Mouse (Mus musculus) frontal cortex, postnatal 10 days (tissue): ENCODE data around the gene Qdpr.

Source experiments
- DNase-seq, 2 experiments: peaks; one replicate each; pipeline ENCODE4 v3.0.0; 2022; ENCODE audit warnings: low spot score in 2 of 2, mixed read lengths in 1 of 2

Qdpr gene

DNA sequence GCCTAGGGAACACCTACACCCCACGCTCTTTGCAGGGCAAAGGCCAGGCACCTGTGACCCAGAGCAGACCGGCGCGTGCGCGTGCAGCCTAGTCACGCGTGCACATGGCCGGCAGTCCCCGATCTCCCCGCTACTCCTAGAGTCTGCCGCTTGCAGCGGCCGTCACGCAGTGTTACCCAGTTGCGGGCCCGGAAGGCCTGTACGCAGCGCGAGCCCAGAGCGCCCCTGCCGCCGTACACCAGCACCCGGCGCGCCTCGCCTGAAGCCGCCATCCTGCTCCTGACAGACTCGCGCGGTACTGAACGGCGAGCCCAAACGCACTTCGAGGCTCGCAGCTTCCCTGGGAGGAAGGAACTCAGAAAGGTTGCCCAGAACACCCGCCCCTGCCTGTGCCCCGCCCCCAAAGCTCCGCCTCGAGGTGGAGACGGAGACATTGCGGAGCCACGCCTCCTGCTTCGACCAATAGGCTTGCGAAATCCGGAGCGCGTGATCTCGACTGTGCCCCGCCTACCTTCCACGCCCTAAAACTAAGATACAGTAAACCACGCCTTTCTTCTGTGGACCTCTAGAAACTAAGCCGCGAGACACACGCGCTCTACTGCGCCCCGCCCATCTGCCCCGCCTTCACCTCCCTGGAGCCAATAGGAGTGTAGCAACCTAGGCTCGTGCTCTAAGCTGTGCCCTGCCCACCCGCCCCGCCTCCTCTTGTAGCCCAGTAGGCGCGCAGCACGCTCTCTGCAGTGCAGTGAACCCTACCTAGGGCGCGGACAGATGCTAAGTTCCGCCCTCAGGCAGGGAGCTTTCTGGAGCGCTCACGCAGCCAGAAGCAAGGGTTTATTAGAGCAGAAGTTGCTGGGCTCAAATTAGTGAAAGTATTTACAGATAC lies at the start of gene Qdpr:
Gene Qdpr (minus strand): TSS at position 406 of the 886 bp plus-strand sequence.
- DNase-seq = peak; percentile 92 to 96

DNA sequence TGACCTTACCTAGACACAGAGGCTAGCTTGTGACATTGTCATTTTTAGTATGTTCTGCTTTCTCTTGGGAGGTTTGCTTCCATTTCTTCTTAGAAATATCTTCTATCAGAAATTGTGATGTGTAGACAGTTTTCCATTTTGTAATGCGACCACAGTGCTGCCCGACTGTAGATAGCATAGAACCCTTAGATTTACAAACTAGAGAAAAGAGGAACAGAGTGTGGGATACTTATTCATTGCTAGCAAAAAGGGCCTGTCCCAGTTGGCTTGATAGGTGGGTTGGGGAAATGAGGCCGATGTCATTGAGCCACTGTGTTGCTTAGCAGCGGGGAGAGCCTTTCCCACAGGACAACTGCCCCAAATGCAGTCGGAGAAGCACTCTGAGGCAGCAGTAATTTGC lies 47.5 kb upstream of the Qdpr start:
- no peak for DNase-seq

DNA sequence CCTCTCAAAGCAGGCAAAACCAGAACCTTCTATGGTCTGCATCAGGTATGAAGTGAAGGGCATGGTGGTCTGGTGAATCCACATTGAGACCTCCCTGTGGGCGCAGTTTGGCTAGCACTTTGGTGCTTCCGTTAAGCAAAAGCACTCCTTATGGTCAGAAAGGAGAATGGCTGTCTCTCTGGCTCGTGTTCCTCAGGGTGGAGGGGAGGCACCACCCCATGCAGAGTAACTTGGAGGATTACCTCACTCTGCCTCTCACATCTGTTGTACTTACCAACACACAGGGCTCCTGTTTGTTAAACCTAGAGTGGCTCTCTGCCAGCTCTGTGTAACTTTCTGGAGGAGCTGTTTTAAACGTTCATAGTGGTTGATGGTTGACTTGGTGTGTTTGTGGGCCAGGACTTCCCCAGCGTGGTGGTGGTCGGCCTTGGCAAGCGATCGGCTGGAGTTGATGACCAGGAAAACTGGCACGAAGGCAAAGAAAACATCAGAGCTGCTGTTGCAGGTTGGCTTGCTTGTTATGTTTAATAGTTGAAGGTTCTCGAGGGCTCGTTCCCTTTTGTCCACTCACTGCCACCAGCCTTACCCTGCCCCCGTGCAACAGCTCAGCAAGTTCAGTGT lies 47.0 kb upstream of the Qdpr start:
- no peak for DNase-seq

DNA sequence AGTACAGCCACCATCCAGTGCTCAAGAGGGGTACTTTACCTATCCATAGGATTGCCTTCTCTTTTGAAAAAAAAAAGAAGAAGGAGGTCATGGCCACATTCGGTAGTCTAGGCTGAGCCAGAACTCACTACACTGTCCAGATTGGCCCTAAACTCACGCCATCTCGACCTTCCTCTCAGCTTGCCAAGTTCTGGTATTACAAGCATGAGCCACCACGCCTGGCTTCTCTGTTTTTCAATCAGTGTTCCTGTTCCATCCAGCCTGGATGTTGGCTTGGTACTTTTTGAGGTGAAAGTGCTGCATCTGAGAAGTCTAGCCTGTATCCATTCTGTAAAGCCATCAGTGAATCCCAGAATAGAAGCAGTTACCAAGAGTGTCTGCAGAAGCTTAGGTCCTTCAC lies 46.4 kb upstream of the Qdpr start:
- no peak for DNase-seq

DNA sequence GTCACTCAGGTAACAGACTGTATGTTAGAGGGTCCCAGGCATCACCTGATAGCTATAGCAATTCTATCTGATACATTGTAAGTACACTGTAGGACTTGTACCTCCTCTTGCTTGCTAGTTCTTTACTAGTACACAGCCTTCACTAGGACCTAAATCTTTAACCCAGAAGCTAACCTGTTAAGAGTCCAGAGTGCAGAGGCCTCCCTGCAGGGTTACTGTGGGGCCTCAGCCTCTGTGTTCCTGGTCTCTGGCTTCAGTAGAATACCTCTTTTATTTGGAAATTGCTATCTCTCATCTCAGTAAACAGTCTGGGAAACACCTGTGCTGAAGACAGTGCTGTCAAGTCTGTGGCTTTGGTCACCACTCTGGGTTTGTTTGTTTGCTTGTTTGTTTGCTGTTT lies 46.0 kb upstream of the Qdpr start:
- no peak for DNase-seq

DNA sequence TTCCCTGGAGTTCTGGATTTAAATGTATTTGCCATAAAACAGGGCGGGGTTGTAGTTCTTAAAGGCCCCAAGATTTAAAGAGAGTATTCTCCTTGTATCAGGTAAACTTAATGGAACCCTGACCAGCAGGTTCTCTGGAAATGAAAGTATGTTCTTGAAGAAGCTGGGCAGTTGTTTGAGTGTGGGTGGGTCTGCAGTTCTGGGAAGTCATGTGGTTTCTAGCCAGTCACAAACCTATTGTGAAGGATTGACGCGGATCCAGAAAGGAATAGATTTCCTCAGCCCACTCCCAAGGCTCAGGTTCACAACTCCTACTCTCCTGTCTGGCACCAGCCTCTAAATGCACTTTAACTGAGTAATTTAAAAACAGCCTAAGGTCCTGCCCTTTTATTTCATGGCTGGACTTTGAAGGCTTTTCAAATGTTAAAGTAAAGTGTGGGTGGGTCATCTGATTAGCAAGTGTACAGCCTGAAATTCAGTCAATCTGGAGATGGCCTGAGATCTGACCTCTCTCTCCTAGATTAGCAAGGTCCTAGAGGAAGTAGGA lies 45.5 kb upstream of the Qdpr start:
- DNase-seq = no peak

DNA sequence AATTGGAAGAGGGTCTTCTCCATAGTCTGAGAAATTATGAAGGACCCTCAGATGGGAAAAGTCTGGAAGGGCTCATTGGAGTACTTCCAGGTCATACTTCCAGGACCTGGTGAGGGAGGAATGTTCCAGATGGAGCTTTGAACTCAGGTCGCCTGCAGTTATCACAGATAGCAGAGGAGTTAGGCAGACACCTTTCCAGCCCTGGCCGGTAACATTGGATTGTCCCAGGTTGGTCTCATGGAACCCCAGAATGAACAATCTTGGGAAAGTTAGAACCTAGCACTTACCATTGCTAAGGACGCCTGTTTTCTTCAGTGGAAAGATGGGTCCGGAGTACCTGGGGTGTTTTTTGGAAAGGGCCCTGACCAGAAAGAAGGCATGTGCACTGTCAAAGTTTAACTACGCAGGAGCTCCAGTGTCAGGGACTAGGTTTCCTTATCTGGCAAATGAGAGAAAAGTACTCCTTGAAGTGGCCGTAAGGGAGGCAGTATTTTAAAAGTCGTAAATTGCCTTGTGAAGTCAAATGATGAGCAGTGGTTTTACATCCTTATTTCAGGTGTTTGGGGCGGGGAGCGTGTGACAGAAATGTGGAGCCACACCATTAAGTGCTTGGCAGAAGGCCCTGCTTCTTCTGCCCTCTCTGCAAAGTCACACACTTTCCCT lies 44.2 kb upstream of the Qdpr start:
- DNase-seq = no peak

DNA sequence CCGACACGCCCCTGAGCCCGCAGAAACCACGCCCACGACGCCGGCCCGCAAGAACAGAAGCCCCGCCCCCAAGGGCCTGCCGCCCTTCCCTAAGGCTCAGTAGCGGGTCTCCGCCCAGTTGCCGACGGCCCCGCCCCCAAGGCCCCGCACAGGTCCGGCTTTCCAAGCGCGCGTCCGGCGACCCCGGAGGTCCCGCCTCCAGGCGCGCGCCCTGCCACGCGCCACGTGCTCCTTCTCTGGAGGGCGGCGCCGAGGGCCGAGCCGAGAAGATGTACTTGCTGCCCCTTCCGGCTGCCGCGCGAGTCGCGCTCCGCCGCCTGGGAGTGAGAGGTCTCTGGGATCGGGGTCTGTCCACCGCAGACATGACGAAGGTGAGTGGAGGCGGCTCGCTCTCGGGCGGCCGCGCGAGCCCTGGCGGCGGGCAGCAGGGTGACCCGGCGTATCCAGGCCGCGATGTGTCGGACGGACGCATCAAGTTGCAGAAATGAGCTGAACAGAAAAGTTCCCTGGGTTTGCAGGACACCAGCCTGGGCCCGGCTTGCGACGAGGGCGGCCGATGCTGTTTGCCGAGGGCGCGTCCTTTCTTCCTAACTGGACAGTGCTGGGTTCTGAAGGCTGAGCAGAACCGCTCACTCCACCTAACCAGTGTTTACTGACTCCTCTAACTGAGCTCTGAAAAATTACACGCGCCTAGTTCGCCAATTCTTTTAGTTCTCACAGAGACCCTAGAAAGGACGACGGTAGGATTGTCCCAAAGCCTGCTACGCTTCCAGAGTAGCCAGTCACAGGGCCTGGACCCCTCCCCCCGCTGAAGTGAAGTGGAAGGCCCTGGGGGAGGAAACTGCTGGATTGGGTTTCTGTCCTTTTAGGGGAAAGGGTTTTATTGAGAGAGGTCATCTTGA lies 43.4 kb upstream of the Qdpr start, which contains the start of gene Lap3:
Gene Lap3 (plus strand): TSS at position 184 of the 902 bp plus-strand sequence.
- DNase-seq = peak; percentile 96 to 98

DNA sequence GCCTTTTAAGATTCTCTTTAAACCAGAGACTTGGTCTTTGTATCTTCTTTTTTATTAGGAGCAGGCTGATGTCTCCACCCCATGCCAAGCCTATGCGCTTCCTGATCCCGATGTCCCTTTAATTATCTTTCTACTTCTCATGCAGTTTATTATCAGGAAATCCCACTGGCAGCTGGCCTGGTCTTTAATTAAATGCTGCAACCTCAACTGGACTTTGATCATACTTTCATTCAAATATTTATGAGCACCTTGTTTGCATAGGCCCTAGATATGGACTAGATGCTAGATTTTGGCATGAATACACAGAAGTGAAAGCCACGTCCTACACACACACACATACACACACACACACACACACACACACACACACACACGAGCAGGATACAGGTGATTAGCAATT lies 41.7 kb upstream of the Qdpr start:
- DNase-seq = no peak

DNA sequence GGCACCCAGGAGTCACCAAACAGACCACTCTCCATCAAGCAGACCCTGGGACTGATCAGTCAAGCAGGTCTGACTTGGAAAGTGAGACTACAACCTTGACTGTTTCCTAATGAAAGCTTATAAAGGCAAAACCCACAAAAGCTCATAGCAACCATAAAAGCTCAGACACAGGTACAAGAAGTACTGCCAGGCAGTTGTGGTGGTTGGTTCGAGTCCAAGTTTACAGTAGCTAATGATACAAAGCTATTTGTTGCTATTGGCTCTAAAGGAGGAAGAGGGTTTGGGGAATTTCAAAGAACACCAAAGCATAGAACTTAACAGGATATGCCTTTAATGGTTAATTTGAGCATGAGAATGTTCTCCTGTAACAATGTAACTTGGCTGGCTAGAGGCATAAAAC lies 33.6 kb upstream of the Qdpr start:
- no peak for DNase-seq

DNA sequence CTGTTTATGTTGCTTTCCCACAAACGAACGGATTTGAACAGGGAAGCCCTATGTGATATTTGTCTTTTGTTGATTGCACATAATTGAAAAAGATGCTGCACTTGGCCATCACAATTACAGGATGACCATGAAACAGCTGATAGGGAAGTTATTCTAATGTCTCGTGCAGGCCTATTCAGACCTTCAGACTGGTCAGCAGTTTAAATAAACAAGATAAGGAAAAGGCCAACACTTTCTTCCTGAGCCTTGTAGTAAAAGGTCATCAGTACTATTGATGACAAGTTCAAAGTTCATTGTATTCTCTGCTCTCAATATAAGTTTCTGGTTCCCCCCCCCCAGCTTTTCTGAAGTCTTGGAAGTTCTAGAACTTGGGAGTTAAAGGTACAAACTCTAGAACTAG lies 32.6 kb upstream of the Qdpr start:
- no peak for DNase-seq

DNA sequence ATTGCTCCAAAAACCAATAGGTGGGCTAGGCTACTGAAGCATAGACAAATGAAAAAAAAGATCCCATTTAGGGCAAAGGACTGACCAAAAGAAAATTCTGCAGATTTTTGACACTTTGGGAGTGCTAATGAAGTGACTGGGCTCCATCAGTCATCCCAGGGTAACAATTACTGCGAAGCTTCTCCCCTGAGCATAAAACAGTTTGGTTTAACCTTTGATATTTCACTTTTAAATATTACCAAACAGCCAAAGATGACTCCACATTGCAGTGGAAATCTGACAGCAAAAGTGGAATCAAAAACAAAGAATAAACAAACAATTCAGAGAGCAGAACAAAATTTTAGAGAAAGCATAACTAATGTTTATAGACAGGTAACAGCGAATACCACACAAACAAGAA lies 31.1 kb upstream of the Qdpr start:
- DNase-seq = no peak

DNA sequence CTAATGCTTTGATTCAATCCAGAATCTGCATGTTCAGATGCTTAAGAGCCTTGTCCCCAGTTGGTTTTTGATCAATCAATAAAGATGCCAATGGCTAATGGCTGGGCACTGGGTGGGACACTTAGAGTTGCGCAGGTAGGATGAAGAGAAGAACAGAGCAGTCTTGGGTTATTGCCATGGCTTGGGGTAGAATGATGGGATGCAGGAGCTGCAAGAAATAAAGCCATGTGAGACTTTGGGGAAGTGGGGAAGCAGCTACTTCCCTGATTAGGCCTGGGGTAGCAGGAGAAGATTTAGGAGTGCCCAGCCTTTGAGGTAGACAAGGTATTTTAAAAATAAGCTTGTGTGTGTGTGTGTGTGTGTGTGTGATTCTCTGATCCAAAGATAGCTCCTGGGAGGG lies 30.0 kb upstream of the Qdpr start:
- no peak for DNase-seq

DNA sequence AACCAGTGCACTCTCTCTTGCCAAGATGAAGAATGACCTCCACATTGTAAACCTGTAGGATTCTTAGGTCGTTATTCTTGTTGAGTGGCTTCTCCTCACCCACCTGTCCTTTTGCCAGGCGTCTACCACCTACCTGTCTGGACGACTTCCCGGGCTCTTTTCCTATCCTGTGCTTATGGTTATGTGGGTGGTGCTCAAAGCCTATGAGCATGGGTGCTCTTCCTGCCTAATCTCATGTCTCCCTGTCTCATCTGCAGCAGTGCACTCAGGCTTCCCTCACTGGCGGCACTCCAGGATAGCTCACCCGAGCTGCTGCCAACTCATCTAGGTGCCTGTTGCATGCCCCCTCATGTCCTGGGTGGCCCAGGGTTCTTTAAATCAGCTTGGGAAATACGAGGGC lies 27.6 kb upstream of the Qdpr start:
- no peak for DNase-seq

DNA sequence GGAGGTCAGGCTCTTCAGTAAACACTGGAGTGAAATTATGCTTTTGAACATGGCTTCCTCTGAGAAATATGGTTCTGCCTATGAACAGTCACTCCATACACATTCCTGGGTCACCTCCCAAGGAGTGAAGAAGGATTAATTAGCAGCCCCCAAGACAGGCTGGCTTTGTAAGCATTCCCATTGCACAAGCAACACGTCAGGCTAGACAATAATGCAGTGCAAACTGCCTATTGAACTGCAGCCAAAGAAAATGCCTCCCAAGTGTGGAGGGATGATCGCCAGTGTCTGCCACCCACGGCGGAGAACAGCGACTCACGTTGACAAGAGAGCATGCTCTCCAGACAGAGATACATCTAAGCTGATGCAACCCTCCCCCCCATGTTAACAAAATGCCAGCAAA lies 26.3 kb upstream of the Qdpr start:
- DNase-seq = no peak

DNA sequence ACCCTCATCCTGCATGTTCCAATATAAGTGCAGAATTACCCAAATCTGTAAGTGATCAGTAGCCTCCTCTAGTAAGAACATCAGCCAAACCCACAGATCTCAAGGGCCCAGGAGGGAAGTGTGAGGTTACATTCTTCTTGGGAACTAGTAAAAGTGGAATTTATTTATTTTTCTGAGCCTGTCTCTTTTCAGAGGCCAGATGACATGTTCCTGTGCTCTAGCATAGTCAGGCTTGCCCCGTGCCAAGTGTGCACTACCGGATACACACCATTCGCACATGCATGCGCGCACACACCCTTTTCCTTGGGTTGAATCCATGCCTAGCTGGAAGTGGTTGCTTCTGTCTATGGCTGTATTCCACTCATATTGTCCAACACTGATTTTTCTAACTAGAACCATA lies 25.7 kb upstream of the Qdpr start:
- no peak for DNase-seq

DNA sequence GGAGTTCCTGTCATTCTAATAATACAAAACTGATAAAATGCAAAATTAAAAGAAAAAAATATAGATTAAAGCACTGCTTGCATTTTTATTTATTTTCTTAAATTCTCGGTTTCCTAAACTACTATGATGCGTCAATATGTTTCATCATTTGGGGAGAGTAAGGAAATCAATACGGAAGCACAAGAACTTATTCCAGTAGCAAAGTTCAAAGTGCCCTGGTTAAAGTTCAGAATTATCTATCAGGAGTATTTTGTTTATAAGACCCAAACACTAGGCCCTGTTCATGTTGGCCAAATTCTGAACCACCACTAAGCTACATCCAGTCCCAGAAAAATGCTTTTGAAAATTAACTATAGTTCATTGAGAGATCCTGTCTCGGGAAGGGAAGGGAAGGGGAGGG lies 24.7 kb upstream of the Qdpr start:
- no peak for DNase-seq

DNA sequence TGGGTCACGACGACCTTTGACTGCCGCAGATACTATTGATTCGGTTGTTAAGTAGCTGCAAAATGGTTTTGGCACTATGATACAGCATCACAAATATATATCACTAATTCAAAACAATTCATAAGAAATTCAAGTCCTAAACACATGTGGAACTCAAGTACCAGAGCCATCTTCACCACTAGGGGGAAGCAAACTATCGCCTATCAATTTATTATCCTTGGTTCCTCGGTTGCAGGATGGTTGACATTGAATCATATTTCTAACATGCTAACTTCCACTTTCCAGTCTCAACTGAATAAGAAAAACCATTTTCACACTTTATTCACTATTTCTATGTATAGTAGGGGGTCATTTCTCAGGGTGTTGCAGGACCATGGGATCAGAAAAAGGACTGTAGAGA lies 24.2 kb upstream of the Qdpr start:
- DNase-seq = peak in 1 of 2 experiments; percentile 31

DNA sequence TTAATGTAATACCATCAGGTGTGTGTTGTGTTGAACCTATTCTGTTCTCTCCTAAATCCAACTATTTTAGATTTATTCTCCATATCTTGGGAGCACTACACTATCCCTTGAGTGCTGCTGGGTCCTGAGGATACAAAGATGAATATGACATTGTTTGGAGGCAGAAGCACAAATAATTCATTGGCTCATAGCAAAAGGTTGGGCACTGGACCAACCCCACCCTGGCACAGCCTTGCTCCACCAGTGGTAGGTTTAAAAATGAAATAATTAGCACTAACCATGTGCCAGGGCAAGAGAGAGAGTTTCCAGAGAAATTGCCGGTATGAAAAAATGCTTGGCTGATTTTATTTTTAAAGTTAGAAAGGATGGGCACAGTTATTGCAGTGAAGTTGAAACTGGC lies 23.5 kb upstream of the Qdpr start:
- no peak for DNase-seq

DNA sequence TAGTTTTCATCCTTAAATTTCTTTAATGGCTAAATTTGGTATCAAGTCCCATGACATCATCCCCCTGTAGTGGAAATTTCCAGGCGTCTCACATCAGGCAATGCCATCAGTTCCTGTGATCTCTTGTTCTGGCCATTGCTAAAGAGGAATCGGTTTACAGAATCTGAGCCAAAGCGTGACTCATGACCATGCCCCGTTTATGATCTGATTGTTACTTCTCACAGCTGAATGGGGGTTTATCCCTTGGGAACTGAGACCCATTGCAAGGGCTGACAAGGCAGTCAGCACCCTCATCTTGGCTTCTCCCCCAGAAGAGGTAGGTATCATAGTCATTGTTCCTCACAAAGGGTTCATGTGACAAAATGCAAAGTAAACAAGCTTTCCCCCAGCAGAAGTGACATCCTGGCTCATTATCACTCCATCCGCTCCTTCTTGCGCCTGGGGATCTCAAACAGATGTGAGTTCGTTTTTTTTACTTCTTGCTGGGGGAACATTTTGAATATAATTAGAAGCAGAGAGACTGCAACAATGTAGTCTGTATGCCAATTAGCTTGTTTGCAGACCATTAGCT lies 22.9 kb upstream of the Qdpr start:
- DNase-seq = no peak

DNA sequence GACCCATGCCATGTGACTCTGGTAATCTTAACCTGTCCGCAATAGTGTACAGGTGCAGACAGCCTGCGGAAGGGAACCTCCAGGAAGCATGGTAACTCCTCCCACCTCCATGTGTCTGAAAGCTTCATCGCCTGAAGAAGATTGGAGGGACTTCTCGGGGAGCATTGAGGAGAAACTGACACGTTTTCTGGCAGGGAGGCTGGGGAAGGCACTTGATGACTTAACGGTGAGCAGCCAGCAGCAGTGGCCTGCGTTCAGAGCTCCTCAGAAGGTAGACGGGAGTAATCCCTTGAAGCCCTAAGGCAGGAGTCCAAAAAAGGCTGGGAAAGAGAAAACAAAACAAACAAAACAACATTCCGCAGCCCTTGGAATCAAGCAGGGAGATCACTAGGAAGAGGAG lies 4.4 kb upstream of the Qdpr start:
- no peak for DNase-seq
